Mouse (Mus musculus): Measurements from ENCODE around the gene Hadh. TPM values are rescaled to one million over a fixed set of nuclear protein-coding genes. Genes with fewer than 3 reads are reported as not detected.
A peak's percentile ranks its signal among the peaks of the same experiment; 100 is the strongest.

Gene Hadh
- total and polyA plus RNA-seq, 2 experiments from 2014 or later = 18.9 to 32.2 TPM

DNA sequence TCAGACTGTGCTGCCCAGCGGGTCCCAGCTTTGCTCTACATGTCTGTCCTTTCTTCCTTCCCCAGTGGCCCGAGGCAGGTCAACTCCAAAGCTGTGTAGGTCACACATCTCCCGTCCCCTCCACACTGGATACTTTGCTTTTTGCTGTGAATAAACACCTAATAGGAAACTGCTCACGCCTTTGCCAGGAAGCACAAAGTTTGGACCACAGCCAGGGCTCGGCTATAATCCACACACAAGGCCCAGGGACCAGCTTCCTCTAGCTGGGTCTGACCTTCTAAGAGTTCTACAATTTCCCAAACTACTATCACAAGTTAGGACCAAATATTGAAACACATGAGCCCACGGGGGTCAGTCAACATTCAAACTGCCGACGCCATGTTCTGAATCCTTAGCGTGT, 27.2 kb upstream of the Hadh start:
- Histone ChIP-seq H3K36me3 (ENCODE audit: insufficient read depth, low read length) (peaks cover 17% of the 10 kb centered on the region), H3K27me3 (ENCODE audit: insufficient read depth, low read length) (no peaks in the 10 kb centered on the region), H3K4me1 (ENCODE audit: insufficient read depth, low read length) (peaks cover 5% of the 10 kb centered on the region), H3K9me3 (ENCODE audit: low read length) (no peaks in the 10 kb centered on the region), H3K4me2 (ENCODE audit: low read depth, low read length, poor library complexity, severe bottlenecking) (no peak overlapping the region), H3K4me3 (ENCODE audit: low read depth, low read length) (no peak overlapping the region), H3K27ac (ENCODE audit: low read depth, low read length) (no peak overlapping the region), H3K9ac (replicated peaks; ENCODE audit: low read length, poor library complexity, severe bottlenecking) (no peak overlapping the region)
- TF ChIP-seq CTCF (IDR thresholded peaks at IDR 0.05) = no peak
- ATAC-seq (ENCODE audit: low FRiP score) (no peak), DNase-seq (ENCODE audit: low spot score) (no peak)
- 84% methylated on average over 9 of the region's 9 CpGs for WGBS

DNA sequence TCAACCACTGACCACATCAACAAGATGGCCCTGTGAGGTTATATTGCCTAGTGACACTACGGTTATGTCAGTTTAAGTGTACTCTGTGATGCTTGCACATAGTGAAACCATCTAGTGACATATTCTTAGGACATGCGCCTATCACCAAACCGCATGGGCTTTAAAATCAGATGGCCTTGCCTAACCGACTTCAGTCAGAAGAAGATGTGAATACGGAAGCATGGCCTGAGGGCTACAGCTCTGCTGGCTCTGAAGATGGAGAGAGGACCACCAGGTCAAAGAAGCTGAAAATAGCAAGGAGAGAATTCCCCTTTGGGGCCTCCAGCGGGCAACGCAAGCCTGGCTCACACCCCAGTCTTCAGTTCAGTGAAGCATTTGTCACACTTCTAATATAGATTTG, 25.0 kb upstream of the Hadh start:
- DNase-seq (ENCODE audit: low spot score) (no peak), ATAC-seq (ENCODE audit: low FRiP score) (no peak)
- WGBS = 87% methylated on average over 7 of the region's 7 CpGs
- Histone ChIP-seq H3K27me3 (ENCODE audit: insufficient read depth, low read length) (no peaks in the 10 kb centered on the region), H3K4me2 (ENCODE audit: low read depth, low read length, poor library complexity, severe bottlenecking) (no peak overlapping the region), H3K9ac (replicated peaks; ENCODE audit: low read length, poor library complexity, severe bottlenecking) (no peak overlapping the region), H3K4me1 (ENCODE audit: insufficient read depth, low read length) (peaks cover 4% of the 10 kb centered on the region), H3K9me3 (ENCODE audit: low read length) (no peaks in the 10 kb centered on the region), H3K4me3 (ENCODE audit: low read depth, low read length) (no peak overlapping the region), H3K36me3 (ENCODE audit: insufficient read depth, low read length) (peaks cover 17% of the 10 kb centered on the region), H3K27ac (ENCODE audit: low read depth, low read length) (no peak overlapping the region)
- no peak for TF ChIP-seq CTCF (IDR thresholded peaks at IDR 0.05)

DNA sequence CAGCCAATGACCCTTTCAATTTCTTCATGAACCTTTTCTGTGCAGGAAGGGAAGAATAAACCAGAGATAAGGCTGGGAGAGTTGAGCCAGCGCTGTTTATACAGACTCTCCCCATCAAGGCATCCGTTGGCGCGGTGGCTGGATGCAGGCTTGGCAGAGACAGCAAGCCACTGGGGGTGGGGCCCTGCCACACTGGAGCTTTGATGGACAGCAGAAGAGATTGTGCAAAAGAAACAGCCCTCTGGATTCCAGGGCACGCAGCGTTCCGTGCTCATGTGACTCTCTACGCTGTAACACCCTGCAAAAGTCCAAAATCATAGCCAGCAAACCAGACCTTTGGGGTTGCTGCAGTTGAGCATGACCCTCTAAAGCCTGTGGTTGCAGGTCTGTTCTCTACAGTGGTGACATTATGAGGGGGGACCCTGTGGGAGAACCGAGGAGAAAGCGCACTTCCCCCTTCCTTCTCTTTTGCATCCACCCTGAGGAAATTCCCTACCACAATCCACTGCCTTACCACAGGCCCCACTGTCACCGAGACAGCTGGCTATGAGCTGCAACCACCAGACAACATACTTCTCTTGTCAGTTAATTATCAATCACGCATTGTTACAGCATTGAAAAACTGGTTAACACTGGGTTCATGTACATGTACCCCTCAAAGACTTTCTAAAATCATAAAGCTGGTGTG, 23.8 kb upstream of the Hadh start:
- Histone ChIP-seq H3K9me3 (ENCODE audit: low read length) (no peaks in the 10 kb centered on the region), H3K4me3 (ENCODE audit: low read depth, low read length) (no peak overlapping the region), H3K4me2 (ENCODE audit: low read depth, low read length, poor library complexity, severe bottlenecking) (no peak overlapping the region), H3K9ac (replicated peaks; ENCODE audit: low read length, poor library complexity, severe bottlenecking) (no peak overlapping the region), H3K27me3 (ENCODE audit: insufficient read depth, low read length) (no peaks in the 10 kb centered on the region), H3K36me3 (ENCODE audit: insufficient read depth, low read length) (peaks cover 24% of the 10 kb centered on the region), H3K4me1 (ENCODE audit: insufficient read depth, low read length) (no peaks in the 10 kb centered on the region), H3K27ac (ENCODE audit: low read depth, low read length) (no peak overlapping the region)
- ATAC-seq (ENCODE audit: low FRiP score) (no peak), DNase-seq (ENCODE audit: low spot score) (no peak)
- TF ChIP-seq CTCF (IDR thresholded peaks at IDR 0.05) = no peak
- 91% methylated on average over 12 of the region's 12 CpGs for WGBS

DNA sequence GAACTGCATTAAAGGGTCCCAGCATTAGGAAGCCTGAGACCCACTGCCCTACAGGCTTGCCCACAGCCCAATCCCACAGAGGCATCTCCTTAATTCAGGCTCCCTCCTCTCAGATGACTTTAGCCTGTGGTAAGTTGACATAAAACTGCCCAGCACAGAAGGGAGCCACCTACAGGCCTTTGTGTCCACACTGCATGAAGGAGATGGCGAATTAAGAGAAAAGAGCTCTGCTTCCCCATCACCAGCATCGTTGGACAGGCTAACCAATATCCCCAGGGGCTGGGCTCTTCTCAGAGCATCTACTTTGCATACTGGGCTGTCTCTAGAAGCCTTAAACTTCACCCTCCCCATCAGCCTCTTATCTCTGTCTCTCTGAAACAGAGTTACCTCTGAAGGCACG, 22.6 kb upstream of the Hadh start:
- TF ChIP-seq CTCF (IDR thresholded peaks at IDR 0.05) = 0 out of 2 replicates have a peak, but pooled peaks have one; percentile 20
- DNase-seq (ENCODE audit: low spot score) = no peak
- no peaks in the 10 kb centered on the region for H3K4me1 ChIP-seq (ENCODE audit: insufficient read depth, low read length)
- no peak overlapping the region for H3K4me3 ChIP-seq (ENCODE audit: low read depth, low read length)
- H3K9ac ChIP-seq (replicated peaks; ENCODE audit: low read length, poor library complexity, severe bottlenecking) = no peak overlapping the region
- ATAC-seq (ENCODE audit: low FRiP score) = no peak
- WGBS = 65% methylated on average over 3 of the region's 3 CpGs
- no peaks in the 10 kb centered on the region for H3K27me3 ChIP-seq (ENCODE audit: insufficient read depth, low read length)
- no peak overlapping the region for H3K4me2 ChIP-seq (ENCODE audit: low read depth, low read length, poor library complexity, severe bottlenecking)
- H3K9me3 ChIP-seq (ENCODE audit: low read length) = no peaks in the 10 kb centered on the region
- H3K36me3 ChIP-seq (ENCODE audit: insufficient read depth, low read length) = peaks cover 25% of the 10 kb centered on the region
- H3K27ac ChIP-seq (ENCODE audit: low read depth, low read length) = no peak overlapping the region

DNA sequence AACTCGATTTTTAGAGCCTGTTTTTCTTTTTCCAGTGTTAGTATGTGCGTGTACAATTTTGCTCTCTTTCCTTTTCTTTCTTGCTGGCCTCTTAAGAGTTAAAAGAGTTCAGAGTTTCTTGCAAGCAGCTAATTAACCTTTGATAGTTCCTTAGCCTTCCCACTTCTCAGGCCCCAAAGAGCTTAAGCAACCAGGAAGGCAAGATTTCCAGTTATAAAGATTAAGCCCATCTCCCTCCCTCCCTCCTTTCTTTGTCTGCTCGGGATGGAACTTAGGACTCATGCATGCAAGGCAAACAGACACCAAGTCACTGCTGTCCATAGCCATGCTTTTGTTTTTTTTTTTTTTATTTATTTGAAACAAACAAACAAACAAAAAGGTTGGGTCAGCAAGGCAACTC, 21.1 kb upstream of the Hadh start:
- TF ChIP-seq CTCF (IDR thresholded peaks at IDR 0.05) = no peak
- Histone ChIP-seq H3K9ac (replicated peaks; ENCODE audit: low read length, poor library complexity, severe bottlenecking) (no peak overlapping the region), H3K36me3 (ENCODE audit: insufficient read depth, low read length) (peaks cover 25% of the 10 kb centered on the region), H3K9me3 (ENCODE audit: low read length) (no peaks in the 10 kb centered on the region), H3K4me3 (ENCODE audit: low read depth, low read length) (no peak overlapping the region), H3K4me1 (ENCODE audit: insufficient read depth, low read length) (no peaks in the 10 kb centered on the region), H3K27ac (ENCODE audit: low read depth, low read length) (no peak overlapping the region), H3K4me2 (ENCODE audit: low read depth, low read length, poor library complexity, severe bottlenecking) (no peak overlapping the region), H3K27me3 (ENCODE audit: insufficient read depth, low read length) (no peaks in the 10 kb centered on the region)
- ATAC-seq (ENCODE audit: low FRiP score) = no peak
- WGBS = 68% methylated on average over 3 of the region's 3 CpGs
- DNase-seq (ENCODE audit: low spot score) = no peak

DNA sequence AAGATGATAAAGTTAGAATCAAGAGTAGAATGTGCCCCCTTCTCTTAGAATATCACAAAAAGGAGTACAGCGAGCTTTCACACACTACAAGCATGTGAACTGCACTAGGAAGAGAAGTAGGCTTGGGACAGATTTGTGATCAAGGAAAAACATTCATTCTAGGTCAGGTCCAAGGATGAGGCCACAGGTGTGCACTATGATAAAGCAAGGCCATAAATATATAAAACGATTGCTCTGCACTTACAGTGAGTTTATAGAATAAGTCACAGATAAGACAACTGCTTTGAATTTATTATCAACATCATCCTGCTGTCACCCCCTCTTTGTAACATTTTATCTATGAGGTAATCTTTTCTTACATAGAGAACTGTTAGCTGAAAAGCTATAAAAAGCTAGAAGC, 20.4 kb upstream of the Hadh start:
- Histone ChIP-seq H3K9me3 (ENCODE audit: low read length) (no peaks in the 10 kb centered on the region), H3K4me2 (ENCODE audit: low read depth, low read length, poor library complexity, severe bottlenecking) (no peak overlapping the region), H3K27me3 (ENCODE audit: insufficient read depth, low read length) (no peaks in the 10 kb centered on the region), H3K9ac (replicated peaks; ENCODE audit: low read length, poor library complexity, severe bottlenecking) (no peak overlapping the region), H3K36me3 (ENCODE audit: insufficient read depth, low read length) (peaks cover 22% of the 10 kb centered on the region), H3K4me3 (ENCODE audit: low read depth, low read length) (no peak overlapping the region), H3K27ac (ENCODE audit: low read depth, low read length) (no peak overlapping the region), H3K4me1 (ENCODE audit: insufficient read depth, low read length) (no peaks in the 10 kb centered on the region)
- no peak for TF ChIP-seq CTCF (IDR thresholded peaks at IDR 0.05)
- DNase-seq (ENCODE audit: low spot score) (no peak), ATAC-seq (ENCODE audit: low FRiP score) (no peak)
- WGBS = 96% methylated on average over 2 of the region's 2 CpGs
